Mouse (Mus musculus): ENCODE measurements around the gene Sde2.
"Not testable (repeated sequence)": the region's sequence is repeated elsewhere in the genome, so short reads cannot be mapped to it uniquely, and the experiment has no call there.

Gene Sde2

GRCm38 (mm10) chr1:180883731-180884130, 32.8 kb downstream of the Sde2 start:
- no peak for DNase-seq (ENCODE audit: low read depth, low spot score)

- DNase-seq (ENCODE audit: low read depth, low spot score): no peak
These were observed 33.6 kb downstream of the Sde2 start for GRCm38 (mm10) chr1:180884484-180884883.

- DNase-seq (ENCODE audit: low read depth, low spot score): no peak
These were observed 37.7 kb downstream of the Sde2 start for GRCm38 (mm10) chr1:180888556-180889042.

GRCm38 (mm10) chr1:180889172-180889571, 38.2 kb downstream of the Sde2 start:
- no peak for DNase-seq (ENCODE audit: low read depth, low spot score)

GRCm38 (mm10) chr1:180889841-180890240, 38.9 kb downstream of the Sde2 start:
- no peak for DNase-seq (ENCODE audit: low read depth, low spot score)

GRCm38 (mm10) chr1:180892808-180893207, 41.9 kb downstream of the Sde2 start, which contains the start of gene Lefty2:
Gene Lefty2 (plus strand): TSS chr1:180893108.
- DNase-seq (ENCODE audit: low read depth, low spot score): no peak

- DNase-seq (ENCODE audit: low read depth, low spot score): not testable (repeated sequence)
These were observed 43.4 kb downstream of the Sde2 start for GRCm38 (mm10) chr1:180894088-180894987.

GRCm38 (mm10) chr1:180901107-180901506, 50.2 kb downstream of the Sde2 start:
- peak; percentile 46 for DNase-seq (ENCODE audit: low read depth, low spot score)

GRCm38 (mm10) chr1:180902915-180903314, 52.0 kb downstream of the Sde2 start:
- DNase-seq (ENCODE audit: low read depth, low spot score): no peak

GRCm38 (mm10) chr1:180903666-180904038, 52.7 kb downstream of the Sde2 start:
- DNase-seq (ENCODE audit: low read depth, low spot score): no peak

GRCm38 (mm10) chr1:180904039-180904814, 53.3 kb downstream of the Sde2 start, which contains the start of gene Pycr2:
Gene Pycr2 (plus strand): TSS chr1:180904293.
- DNase-seq (ENCODE audit: low read depth, low spot score): peak; percentile 86

GRCm38 (mm10) chr1:180904815-180905080, 53.8 kb downstream of the Sde2 start:
- DNase-seq (ENCODE audit: low read depth, low spot score): no peak

GRCm38 (mm10) chr1:180905307-180905706, 54.4 kb downstream of the Sde2 start:
- no peak for DNase-seq (ENCODE audit: low read depth, low spot score)

- no peak for DNase-seq (ENCODE audit: low read depth, low spot score)
These were observed 54.9 kb downstream of the Sde2 start for GRCm38 (mm10) chr1:180905876-180906275.

- no peak for DNase-seq (ENCODE audit: low read depth, low spot score)
These were observed 55.7 kb downstream of the Sde2 start for GRCm38 (mm10) chr1:180906461-180907147.

GRCm38 (mm10) chr1:180911138-180911537, 60.2 kb downstream of the Sde2 start:
- DNase-seq (ENCODE audit: low read depth, low spot score): no peak

GRCm38 (mm10) chr1:180911653-180912287, 60.8 kb downstream of the Sde2 start:
- DNase-seq (ENCODE audit: low read depth, low spot score): no peak

- no peak for DNase-seq (ENCODE audit: low read depth, low spot score)
These were observed 61.9 kb downstream of the Sde2 start for GRCm38 (mm10) chr1:180912792-180913191.

- DNase-seq (ENCODE audit: low read depth, low spot score): no peak
These were observed 62.9 kb downstream of the Sde2 start for GRCm38 (mm10) chr1:180913797-180914196.

GRCm38 (mm10) chr1:180916425-180916824, 65.5 kb downstream of the Sde2 start:
- no peak for DNase-seq (ENCODE audit: low read depth, low spot score)

GRCm38 (mm10) chr1:180917053-180917452, 66.1 kb downstream of the Sde2 start:
- DNase-seq (ENCODE audit: low read depth, low spot score): no peak
